Mouse (Mus musculus) adrenal gland, adult 2 months (tissue): ENCODE measurements at regions not wholly inside any gene's neighbourhood (a gene's known extent, or its start where the extent isn't known, plus 50 kb on each side); places are given as distances from the start of the nearest gene placed in this dataset.

Experiments used
- DNase-seq: peaks from one replicate; pipeline ENCODE4 v3.0.0; 2021

DNA sequence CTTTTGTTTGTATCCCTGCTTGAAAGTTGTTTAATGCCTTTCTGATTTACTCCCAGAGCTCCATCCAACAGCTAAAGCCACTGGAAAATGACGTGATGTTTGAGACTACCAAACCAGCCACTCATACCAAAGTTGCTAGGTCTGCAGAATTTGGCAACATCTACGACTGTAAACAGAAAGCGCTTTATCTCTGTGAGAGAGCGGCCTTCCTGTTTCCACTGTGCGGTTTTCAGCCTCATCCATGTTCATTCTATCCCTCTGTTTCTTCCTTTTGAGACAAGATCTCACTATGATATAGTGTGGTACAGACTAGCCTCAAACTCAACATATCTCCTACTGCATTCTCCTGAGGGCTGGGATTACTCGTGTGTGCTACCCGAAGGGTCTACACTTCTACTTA is 100.0 kb downstream of the Tmem30b start:
- no peak for DNase-seq

DNA sequence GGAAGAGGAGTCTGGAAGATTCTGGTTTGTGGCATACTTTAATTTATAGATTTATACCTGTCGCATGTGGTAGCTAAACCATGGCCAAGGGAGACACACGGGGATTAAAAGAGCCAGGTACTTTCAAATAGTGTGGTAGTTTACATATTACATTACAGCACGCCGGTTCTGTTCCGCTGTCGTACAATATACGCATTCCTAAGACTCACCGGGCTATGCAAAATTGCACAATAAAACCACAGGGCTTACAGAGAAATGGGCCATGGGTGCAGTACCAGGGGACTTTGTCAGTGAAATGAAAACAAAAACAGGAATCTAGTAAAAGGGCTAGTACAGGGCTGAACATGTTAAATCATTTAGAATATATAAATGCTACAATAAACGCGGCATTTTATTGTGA is 100.6 kb downstream of the Tmem30b start:
- DNase-seq = no peak

DNA sequence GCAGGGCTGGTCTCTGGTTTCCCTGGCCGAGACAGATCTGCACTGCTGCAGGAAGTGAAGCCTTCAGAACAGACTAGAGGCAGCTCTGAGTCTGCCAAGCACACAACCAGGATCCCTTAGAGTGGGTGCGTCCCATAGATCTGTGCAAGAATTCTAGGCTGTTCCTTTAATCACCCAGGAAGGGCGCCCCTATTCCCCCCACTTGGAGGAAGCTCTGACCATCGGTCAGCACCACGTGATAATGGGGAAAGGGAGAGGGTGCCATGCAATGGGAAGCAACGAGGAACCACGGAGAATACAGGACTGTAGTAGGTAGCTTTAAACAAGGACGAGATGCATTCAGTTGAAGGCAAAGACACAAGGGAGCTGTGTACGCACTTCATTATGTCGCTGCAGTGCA is 101.1 kb downstream of the Tmem30b start:
- no peak for DNase-seq

DNA sequence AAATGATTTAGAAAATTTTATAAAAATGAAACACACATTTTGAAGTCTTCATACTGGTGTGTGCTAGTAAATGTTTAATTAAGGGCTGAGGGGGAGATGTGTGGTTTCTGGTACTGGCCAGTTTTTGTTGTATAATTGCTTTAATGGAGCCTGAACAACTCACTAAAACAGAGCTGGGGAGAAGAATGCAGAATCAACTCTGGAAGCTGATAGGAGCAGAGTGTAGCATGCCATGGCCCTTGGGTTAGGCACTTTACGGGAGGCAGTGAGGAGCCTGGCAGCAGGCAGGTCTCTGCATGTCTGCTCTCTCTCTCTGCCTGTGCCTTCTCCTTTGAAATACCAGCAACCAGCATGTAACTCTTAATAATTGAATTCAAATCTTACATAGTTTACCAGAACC is 104.9 kb downstream of the Tmem30b start:
- DNase-seq = no peak

DNA sequence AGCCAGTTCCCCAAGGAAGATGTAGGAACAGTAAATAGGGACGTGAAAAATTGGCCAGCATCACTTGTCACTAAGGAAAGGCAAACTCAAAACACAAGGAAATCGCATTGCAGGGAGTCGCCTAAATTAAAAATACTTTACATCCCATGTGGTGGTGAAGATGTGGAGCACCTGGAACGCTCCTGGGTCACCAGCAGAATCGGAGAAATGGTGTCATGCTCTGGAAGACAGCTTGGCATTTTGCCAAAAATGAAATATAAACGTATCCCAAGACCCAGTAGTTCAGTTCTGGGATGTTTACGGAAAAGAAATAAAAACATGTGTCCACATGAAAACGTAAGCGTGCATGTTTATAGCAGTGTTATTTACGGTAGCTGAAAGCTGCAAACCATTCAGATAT is 111.5 kb downstream of the Tmem30b start:
- DNase-seq = no peak

DNA sequence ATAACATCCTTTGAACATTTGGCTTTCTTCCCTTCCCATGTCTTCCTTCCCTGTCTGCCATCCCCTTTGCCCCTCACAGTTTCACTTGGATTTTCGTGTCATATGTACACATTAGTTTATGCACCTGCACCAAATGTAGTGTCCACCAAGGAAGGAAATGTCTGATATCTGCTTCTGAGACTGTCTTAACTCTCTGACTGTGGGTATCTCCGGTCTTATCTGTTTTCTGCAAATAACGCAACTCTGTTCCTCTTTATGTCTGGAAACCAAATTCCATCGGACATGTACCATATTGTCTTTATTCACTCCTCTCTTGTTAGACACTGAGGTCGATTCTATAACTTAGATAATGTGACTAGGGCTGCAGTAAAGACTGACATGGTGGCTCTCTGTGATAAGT is 113.6 kb downstream of the Tmem30b start:
- no peak for DNase-seq

DNA sequence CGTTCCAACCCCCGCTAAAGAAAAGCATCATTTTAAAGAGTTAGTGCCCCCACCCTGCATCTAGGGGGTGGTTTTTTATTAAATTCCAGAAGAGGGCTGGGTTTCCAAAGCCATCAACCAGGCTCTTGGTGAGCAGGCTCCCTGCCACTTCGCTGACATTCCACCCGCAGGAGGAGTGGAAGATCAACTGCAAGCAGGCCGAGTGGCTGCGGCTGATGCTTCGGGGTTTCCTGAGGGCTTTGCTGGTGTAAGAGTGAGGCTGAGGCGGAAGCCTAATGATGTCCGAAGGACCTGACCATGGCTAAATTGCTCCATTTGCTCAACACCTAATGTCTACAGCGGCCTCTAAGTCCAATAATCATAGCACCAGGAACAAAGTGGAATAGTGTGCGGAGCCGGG is 118.0 kb downstream of the Tmem30b start:
- DNase-seq = no peak

DNA sequence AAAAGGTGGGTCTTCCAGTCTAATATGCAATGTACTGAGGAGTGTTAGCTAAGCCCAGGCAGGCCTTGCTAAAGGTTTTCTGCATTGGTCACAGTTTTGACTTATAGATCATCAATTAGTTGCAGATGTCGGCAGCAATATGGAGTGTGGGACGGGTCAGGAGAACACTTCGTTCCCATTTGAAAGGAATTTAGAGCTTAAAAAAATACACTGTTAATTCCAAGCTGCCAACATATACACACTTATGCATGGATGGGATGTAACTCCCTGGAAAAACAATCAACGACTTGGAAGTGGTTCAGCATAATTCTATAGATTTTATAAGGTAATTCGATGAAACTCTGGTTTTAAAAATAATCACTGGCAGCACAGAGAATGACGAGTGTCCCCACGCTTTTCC is 121.4 kb downstream of the Tmem30b start:
- no peak for DNase-seq

DNA sequence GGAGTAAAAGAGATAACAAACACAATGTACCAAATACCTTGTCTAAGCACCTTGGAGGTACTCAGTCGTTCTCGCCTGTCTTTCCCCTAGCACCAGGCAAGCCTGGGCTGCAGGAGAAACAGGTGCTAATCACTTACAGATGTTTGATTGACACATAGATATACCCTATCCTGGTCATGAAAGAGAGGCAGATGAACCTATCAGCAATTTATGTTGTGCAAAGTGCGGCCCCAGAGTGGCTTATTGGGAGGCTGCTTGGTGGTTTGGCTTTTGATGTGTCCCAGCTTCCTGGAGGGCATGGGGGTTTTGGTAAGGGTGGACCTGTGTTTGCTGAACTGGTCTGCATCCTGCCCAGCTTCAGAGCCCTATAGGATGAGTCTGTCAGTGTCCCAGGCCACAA is 129.1 kb downstream of the Tmem30b start:
- no peak for DNase-seq

DNA sequence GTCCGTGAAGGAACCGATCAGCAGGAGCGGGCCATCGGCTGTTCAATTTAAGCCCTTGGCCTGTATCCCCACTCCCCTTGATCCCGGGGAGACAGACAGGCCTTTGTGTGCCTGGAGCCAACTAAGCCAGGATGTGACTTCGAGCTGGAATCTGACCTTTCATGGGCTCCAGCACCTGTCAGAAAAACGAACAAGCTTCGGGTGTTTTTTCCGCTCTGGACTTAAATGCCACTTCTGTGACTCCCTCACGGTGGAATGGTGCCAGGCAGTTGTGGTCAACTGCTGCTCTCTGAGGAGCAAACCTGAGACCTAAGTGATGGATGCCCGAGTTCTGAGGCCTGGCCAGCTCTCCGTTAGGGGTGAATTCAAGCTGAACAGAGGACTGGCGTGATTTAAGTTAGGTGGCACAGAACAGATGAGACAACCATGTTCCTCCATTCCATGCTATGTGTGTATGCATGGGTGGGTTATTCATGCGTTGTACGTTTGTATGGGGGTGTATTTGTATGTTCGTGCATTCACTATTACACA is 129.8 kb downstream of the Tmem30b start:
- DNase-seq = peak; percentile 67

DNA sequence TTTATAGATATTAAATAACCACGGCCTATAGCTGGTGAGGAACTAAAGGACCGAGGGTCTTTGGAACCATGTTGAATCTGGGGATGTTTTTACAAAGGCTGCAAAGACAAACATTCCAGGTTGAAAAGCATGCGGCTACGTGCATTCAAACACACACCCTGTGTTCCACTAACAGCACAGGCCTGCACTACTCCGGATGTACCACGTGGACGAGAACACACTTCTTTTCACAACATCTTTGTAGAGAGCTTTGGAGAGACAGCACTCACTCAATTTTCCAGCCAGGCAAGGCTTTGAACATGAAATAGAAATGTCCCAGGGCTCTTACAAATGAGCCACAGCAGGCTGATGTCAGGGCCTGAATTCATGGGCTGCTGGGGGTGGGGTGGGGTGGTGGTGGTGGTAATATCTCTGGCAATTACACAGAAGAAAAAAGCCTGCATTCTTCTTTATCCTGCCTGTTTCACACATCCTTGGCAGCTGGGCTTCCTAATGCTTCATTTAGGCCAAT is 129.3 kb downstream of the Slc38a6 start:
- no peak for DNase-seq

DNA sequence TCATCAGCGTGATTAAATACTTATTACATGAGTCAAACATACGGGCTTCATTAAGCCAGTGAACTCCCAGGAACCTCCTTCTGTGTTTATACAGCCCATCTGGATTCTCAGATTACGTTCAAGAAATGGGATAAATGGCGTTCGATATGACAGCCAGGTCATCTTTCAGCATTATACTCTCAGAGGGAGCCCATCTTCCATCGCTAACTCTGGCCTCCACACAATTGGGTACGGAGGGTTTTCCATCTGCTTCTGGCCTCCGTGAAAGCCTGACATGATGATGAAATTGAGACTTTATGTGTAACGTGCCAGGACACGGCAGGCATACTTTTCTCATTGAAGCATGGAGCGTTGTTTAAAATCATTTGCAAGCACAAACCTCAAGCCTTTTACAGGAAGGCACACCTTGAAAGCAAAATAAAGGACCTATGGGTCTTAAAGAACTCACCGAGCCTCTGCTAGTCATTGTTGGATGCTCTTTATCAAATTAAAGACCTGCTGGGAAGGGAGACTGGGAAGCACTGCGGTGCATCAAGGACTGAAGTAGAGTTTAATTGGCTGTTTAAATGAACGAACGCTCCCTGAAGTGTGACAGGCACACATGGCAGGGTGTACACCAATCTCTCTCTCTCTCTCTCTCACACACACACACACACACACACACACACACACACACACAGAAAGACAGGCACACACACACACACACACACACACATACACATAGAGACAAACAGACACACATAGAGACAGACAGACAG is 127.0 kb downstream of the Slc38a6 start:
- no peak for DNase-seq

DNA sequence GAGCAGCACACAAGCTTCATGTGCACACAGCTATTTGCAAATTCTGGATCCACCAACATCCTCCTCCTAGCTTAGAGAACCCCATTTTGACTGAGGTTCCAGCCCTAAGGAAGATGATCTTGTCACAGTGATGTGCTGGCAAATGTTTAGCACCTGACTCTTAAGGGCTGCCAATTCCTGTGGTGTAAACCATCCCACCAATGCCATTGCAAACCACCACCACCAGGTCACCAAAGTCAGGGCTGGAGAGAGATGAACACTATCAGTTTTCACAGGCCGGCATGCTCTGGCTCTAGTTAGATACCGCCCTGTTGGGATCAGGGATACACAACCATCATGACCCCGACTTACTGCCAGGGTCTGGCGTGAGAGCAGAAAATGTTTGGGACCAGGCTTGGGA is 125.9 kb downstream of the Slc38a6 start:
- DNase-seq = no peak

DNA sequence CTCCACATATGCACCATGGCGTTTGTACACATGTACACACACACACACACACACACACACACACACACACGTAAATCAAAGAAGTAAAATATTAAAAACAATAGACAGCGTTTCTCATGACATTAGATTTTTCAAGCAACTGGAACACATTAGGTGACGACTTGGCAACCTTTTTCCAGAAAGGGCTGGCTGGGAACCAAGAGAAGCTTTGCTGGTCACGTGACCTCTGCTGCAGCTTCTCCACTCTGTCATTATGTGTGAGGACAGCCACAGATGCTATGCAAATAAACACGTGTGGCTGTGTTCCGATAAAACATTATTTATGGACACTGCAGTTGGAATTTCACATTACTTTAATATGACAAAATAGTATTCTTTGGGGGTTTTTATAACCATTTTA is 124.3 kb downstream of the Slc38a6 start:
- DNase-seq = no peak

DNA sequence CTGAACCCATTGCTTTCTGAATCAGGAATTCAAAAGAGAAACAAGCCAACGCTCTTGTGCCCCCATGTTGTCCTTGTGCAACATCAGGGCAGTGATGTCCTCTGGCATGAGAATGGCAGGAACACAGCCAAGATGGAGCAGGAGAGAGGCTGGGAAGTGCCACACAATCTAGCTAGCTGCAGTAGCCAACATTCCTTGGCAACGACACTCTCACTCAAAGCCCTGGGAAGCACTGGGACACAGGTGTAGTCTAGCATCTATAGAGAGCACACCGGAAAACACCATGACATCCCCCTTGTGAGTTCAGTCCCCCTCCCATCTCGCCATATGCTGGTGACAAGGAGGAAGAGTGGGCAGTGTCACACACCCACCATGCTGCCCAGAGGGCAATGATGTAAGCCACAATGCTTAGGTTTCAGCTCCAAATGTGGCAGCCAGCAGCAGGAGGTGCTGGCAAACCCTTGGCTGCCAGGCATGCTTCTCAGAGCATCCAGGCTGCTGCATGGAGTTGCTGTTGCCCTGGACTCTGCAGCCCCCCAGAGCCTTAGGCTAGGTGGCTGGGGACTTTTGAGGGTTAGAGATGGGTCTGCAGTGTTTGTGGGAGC is 123.0 kb downstream of the Slc38a6 start:
- DNase-seq = peak; percentile 72

DNA sequence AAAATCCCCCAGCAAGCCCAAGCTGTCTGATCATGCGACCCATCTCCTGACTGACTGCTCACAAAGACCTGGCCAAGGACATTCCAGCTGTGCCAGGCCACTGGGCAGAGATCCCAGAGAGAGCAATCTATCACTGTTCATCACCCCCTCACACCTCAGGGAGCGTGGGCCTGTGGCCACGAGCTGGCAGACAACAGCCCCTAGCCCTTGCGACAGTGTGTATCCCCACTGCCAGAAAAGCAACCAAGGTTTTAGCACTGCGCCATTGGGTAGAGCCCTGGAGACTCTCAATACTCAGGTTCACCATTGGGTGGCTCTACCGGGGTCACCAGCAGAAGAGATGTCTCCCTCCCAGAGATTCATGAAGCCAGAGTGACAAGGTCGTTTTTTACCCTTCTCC is 122.0 kb downstream of the Slc38a6 start:
- peak; percentile 94 for DNase-seq

DNA sequence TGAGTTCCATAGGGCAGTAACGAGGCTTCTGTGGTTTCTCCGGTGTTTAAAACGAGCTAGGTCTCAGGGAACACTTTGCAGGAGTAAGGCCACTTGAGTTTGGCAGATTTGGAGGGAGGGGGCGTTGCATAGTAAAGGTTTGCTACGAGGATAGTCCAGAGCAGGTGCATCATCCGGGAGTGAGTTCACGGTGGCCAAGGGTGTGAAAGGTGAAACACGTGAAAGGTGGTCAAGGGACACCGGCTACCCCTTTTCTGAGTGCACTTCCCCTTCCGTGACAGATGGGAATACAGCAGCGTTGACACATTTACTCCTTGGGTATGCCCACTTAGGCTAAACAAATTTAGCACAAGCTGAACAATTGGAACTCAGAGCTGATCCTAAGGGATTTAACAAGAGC is 121.6 kb downstream of the Slc38a6 start:
- no peak for DNase-seq

DNA sequence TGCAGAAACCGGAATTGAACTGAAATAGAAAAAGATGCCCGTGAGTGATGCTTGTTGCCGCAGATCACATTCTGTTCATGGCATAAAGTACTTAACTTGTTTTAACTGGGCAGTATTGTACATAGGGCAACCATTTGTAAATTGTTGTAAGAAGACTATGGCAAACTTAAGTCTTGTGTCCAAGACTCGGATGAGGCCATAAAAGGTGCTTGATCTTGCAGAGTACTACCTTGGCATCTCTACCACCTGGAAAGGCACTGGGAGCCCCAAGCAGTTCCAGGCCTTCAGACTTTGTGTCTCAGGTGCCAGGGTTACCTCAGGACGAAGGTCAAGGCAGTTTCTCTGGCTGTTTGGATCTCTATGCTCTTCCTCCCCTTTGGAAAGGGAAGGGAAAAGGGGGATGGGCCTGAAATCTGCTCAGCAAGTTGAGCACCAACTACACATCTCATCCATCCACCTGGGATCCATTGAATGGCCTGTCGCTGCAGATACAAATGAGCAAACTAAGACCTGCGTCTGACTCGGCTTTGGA is 120.0 kb downstream of the Slc38a6 start:
- DNase-seq = no peak

DNA sequence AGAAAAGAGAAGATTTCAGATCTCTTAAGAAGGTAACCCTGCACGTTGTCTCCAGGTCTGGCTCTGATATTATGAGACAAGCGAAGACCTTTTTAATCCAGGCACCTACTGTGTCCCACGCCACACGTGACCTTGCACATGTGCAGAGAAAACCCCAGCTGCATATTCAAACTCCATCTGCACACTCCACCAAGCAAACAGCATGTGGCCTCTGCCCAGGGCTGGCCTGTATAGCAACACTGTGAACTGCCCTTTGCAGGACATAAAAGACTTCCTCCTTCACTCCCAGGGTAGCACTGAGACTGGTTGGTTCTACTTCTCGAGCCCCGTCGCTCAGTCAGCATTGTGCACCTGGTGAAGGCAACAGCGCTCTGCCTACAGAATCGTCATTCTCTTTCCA is 119.0 kb downstream of the Slc38a6 start:
- DNase-seq = no peak

DNA sequence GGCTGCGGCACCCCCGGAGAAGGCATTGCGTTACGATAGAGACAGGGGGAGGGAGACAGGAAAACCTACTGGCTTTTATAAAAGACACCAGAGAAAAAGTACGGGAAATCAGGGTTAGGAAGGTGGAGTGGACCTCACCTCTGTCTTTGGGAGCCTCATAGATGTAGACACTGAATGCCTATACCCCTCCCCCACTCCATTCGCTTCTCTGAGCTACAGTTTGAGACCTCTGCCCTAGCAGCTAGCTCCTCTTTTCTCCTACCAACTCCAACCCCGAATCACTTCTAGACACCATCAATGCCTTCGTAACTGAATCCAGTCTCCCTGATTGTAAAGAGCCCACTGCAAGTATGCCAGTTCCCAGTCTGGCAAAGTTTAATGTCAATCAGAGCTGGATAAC is 118.5 kb downstream of the Slc38a6 start:
- no peak for DNase-seq

DNA sequence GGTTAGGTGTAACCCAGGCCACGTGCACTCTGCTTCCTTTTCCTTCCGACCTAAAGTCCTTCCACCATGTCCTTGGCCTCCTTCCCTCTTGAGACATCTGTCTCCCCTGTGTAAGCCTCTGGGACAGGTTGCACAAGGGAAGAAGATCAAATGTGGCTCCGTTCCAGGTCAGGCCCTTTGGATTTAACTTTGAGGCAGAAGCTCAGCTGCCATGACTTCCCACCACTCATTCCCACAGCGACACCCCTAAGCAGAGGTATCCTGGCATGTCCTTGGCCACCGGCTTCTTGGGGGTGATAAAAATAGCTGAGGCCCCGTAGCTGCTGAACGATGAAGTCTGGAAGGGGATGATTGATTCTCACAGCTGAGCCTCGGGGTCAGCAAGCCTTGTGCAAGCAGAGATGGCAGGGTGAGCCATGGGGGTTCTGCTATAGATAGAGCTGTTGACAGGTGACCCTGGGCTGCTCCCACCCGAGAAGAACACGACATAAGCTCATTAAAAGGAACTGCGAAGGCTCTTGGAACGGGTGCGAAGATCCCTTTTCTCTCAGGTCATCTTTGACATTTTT is 117.4 kb downstream of the Slc38a6 start:
- no peak for DNase-seq
